Mouse (Mus musculus) cerebellum, adult 8-10 months (tissue): ENCODE results near the gene Atp7a.

ENCODE experiments used
- DNase-seq: peaks from one replicate; pipeline ENCODE4 v3.0.0; 2022

Gene Atp7a

DNA sequence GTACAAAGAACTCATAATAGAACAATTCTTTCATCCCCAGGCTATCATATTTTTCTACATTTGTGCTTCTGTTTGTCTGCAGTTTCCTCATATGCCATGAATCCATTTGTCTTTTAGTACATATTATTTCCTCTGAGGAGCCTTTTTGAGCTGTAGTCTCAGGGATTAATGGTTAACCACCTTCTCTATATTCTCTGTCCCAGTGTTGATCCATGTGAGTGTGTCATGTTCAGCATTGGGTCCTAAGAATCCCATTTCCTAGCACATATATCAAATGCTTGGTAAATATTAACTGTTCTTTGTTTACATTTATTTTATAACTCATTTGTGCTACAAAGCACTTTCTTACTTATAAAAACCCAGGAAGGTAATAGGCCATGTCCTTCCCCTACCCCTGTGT is 55.4 kb downstream of the Atp7a start:
- no peak for DNase-seq

DNA sequence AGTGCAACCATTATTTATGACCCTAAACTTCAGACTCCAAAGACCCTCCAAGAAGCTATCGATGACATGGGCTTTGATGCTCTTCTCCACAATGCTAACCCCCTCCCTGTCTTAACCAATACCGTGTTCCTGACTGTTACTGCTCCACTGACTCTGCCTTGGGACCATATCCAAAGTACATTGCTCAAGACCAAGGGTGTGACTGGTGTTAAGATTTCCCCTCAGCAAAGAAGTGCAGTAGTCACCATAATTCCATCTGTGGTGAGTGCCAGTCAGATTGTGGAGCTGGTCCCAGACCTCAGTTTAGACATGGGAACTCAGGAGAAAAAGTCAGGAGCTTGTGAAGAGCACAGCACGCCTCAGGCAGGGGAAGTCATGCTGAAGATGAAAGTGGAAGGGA is 58.1 kb downstream of the Atp7a start:
- no peak for DNase-seq

DNA sequence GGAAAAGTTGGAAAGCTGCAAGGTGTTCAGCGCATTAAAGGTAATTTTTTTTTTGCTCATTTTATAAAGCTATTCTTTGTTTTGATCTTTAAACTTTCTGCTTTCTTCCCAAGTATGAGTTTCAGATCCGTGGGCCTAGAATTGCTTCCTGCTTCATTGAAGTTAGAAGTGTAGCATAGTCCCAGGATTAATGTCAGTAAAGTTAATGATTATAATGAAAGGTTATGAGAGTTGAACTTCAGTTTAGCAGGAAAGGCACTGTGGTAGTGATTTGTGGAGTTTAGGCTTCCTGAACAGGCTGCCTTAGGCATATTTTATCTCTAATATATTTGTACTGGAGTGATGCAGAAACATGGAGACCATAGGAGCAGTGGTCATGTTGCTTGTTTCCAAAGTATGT is 58.5 kb downstream of the Atp7a start:
- DNase-seq, result no peak

DNA sequence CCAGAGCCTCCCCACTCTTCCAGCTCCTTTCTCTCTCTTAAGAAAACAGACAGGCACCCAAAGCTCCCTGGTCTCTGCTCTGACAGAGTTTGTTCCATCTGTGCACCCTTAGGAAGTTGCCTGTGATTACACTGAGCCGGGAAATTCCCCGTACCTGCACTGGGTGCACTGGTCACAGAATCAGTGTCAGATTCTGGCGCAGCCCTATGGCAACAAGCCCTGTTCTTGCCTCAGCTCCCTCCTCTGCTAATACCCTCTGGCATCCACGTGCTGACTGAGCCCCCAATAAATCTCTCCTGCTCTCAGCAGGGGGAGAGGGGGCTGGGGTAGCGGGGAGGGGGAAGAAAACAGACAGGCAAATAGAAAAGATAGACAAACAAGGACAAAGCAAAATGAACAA is 65.9 kb downstream of the Atp7a start:
- DNase-seq, result no peak

DNA sequence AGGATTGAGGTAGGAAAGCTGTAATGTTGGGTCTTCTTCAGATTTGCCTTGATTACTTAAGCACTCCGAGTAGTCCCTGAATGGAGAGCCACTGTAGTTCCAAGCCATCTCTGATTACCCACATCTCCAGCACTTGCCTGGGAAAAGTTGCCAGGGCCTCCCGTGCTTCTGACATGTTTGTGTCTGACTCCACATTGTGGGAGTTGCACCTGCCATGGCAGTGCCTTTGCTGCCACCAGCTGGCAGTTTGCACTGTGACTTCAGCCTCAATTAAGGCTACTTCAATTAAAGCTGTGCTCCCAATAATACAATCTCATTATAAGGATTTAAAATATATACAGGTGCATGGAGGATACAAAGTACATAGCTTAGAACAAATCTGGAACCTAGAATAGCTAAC is 78.4 kb downstream of the Atp7a start:
- DNase-seq, result peak; percentile 7

DNA sequence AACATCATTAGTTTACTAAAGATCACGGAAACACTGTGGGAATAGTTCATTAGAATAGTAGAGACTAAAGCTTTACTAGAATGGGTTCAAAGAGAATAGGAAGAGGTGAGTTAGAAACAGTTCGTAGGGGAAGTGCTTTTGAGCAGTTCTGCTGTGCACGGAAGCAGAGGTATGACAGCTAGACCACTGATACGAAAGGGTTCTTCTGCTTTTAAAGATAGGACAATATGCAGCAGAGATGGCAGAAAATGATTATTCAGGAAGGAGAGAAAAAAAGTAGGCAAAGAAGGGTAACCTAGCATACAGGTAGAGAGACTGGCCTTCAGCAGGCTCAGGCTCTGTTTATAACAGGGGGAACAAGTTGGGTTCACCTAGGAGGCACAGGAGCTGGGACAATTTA is 86.8 kb downstream of the Atp7a start:
- no peak for DNase-seq

DNA sequence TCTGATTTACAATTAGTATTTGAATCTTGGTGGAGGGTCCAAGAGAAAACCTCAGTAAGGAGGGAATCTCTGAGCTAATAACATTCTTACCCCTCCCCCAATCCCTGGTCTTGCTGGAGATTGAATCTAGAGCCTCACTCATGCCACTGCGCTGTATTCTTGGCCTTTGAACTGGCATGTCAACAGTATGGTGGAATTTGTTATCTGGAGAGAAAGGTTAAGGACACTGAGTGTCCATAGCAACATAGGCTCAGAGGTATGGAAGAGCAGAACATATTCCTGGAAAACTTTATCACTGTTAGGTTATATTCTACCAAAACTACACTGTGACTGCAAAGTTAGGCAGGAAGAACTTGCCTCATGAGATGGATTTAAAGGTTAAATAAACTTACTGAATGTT is 87.6 kb downstream of the Atp7a start:
- DNase-seq, result no peak

DNA sequence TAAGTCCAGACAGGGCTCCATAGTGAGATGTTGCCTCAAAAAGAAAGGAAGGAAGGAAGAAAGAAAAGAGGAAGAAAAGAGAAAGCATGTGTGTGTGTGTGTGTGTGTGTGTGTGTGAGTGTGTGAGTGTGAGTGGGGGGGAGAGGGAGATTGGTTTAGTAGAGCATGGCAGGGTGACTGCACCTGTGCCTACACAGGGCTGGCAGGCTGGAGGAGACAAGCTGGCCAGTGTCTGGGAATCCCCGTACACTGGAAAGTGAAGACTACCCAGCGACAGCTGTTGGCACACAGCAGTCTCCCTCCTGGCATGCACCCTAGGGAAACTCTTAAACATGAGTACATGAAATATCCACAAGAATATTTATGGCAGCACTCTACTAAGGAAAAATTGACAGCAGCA is 95.7 kb downstream of the Atp7a start:
- DNase-seq, result no peak

DNA sequence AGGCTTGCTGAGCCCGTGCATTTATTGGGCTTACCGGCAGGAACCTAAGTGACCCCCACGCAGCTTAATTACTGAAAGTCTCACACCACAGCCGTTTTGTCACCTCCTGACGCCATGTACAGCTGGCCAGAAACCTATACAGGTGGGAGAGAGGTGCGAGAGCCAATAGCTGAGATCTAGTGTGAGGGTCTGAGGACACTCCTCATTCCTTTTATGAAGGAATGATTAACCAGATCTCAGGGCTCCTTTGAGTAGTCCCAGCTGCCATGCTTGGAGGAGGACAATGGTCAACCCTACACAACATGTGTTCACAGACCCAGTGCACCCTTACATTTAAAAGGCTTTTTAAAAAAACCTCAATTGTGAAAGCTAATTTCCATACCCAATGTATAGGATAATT is 101.2 kb downstream of the Atp7a start:
- DNase-seq, result no peak

DNA sequence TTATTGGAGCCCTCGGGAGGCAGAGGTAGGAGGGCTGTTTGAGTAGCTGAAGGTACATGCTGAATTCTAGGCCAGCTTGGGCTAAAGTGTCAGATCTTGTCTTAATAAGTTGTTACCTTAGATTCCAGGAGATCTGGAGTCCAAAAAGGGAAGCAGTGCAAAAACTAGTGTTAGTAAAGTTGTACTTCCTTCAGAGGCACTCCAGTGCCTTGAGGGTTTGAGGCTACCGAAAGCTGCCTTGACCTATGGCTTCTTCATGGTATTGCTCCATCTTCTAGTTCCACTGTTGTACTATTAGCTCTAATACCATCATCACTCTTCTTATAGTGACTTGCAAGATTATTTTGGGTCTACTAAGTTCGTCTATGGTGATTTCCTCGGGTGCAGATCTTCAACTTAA is 102.8 kb downstream of the Atp7a start:
- no peak for DNase-seq

DNA sequence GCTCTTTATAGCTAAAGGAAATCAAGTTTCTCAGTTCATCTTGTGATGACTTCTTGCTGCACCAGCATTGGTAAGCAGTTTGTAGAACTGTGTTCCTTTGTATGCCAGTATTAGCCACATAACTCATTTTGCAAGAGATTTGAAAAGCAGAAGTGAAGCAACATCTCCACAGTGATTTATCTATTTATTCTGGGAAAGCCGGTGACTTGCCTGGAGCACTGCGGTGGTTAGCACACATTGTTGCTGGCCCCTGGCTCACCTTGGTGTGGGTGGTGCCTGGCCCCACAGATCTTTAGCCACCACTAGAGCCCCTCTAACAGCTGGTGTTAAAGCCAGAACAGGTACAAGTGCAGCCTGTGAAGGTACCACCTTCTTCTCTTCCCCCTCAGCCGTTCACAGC is 107.8 kb downstream of the Atp7a start:
- DNase-seq, result no peak

DNA sequence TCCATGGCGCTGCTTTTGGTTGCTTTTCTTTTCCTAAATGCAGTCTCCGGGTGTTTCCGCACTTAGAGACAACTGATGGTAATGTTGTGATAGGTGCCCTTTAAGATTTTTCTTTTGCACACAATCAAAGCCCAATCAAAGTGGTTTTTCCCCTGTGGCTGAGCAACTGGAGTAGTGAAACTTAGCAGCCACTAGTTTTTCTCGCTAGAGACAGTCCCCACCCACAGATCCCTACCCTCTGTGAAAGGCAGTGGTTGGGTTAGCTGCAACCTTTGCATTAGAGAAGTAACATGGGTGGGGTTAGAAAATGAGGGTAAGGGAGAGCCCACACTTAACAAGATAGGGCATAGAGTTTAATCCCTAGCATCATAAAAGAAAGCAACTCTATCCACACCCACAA is 108.4 kb downstream of the Atp7a start:
- DNase-seq, result no peak

DNA sequence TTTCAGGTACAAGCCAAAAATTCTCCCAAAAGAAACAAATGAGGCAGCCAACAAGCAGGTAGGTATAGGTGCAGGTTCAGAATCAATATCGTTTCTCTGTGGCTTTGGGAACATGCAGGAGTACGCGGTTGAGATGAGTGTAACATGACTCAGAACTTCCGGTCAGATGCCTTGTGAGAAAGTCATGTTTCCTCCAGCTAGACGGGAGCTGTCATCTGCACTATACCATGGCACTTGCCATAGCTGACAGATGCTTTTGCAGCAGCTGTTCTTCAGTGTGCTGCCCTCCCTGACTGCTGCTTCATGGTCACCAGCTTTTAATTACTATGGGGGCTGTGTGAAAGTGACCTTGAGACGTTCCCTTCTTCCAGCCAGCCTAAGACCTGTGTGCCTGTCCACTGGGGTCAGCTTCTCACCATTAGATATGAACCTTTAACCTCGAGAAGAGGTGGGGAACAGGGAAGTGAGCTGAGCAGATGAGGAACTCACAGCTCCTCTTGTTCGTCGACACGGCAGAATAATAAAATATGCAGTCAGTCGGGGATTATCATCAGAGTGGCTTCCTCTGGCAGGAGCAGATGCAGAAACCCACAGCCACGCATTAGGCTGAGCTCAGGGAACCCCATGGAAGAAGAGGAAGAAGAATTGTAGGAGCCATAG is 109.0 kb downstream of the Atp7a start:
- no peak for DNase-seq

DNA sequence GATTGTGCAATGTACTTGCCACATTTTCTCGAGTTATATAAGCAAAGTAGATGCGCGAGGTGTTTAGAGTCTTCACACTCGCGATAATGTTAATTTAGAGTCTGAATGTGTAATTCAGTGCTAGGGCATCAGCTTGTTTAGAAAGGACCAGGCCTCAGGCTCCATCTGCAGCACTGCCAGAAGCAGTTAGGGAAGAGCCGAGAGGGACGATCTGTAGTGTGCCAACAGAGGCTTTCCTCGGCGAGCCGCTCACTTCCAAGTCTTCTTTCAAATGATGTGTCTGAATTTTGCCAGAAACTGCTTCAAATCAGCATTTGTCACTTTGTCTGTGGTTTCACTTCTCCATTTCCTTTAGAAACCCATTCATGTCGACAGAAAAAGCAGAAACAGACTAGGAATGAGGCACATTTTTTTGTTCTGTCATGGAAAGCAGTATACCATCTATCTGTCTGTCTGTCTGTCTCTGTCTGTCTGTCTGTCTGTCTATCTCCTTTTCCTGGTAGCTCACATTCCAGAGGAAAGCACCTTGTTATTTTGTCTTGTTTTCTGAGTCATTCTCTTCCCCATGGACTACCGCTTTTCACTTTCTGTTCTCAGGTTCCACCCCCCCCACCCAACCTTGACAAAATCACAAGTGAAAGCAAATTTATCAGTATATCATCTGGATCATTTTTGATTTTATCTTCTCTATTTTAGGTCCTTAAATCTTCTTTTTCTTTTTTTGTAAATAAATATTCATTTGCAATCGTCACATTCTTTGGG is 112.4 kb downstream of the Atp7a start:
- DNase-seq, result no peak

DNA sequence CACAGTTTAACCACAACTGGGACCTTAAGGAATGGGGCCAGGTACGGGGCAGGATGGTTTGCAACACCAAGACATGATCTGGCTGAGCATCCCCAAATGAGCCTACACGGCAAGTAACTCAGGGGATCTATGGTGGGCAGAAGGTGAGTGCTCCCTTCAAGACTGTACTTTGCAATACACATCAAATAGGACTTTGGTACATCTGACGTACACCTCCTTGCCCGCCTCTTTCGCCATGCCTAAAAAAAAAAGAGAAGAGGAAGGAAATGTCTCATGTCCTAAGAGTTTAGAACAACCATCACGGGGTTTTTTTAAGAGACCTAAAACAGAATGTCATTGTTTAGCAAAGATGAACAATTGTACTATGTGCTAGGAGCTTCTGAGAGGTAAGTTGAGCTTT is 115.9 kb downstream of the Atp7a start, which contains the start of gene Tlr13:
Gene Tlr13, plus strand, starts transcription at position 269 of the 400 bp plus-strand sequence.
- DNase-seq, result no peak

DNA sequence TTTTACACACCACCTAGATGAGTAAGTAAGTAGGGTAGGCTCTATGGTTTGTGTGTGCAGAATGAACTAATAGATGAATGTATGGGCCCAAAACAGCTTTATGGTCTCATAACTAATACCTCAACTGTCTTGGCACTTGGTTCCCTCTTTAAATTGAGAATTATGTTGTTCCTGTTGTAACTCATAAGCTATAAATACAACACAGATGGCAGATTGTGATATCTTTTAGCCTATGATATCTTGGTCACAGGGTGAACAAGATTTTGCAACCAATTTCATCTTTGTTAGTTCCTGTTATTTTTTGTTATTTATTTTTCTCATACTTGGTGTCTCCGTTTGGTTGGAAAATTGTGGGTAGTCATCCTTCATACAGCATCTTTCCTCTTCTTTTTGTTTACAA is 121.1 kb downstream of the Atp7a start:
- no peak for DNase-seq

DNA sequence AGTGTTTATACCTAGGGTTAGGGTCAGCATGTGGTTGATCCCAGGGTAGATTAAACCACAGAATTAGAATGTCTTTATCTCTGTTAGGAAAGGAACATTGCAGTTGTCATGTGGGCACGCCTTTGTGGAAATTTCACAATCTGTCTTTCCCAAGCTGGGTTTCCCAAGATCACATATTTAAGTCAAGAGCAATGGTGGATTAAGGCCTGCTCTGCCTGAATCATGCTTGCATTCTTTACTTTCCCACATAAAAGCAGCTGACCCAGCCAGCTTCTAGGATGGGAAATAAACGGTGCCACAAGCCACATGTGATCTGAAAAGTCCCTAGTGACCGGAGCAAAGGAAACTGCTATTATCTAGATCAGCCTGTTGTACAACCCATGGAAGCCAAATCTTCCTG is 122.4 kb downstream of the Atp7a start:
- no peak for DNase-seq

DNA sequence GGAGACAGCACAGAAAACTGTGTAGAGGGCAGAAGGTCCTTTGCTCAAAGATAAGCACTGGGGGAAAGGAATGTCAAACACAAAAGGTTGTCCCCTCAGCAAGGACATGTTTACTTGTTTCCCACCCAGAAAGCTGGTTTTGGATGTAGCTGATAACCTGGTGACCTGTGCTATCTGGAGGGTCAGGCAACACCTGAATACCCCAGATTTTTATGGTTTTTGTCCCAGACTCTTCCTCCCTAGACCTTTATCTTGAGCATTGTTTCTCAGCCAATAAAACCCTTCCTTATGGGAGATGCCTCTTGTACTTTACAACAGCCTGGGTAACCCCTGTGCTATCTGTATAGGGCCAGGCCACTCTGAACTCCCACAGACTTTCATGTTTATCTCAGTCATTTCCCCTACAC is 127.1 kb downstream of the Atp7a start:
- no peak for DNase-seq

DNA sequence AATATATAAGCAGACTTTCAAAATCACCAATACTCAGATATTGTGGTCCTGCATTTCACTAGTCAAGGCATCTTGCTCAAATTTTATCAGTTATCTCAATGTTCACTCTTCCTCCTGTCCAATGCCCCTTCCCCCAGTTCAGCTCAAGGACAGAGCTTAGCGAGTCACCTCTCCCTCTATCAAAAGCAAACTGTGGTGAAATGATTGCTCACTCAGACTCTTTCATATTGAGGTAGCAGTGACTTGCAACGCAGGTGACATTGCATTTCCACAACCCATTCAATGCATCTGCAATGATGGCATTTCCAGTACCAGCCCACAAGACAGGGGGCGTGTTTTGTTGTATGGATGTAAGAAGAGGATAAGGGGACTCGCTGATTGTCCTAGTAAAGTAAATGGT is 128.8 kb downstream of the Atp7a start:
- DNase-seq, result no peak

DNA sequence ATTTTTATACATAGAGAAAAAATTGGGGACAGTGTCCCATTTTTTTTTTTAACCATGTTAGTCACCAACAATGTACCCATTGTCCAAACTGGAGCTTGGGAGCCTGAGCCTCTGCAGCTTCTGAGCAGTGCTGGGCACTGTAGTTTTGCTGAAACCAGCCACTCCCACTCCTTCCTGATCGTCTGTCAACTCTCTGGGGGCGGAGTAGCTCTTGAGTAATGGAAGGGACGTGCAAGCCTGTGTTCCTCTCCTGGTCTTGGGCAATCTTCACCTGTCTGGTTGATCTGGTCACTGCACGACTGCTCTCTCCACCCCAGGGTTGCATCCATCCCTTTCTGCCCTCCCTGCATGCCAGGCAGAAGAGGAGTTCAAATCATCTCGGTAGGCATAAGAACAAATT is 136.9 kb downstream of the Atp7a start:
- no peak for DNase-seq

DNA sequence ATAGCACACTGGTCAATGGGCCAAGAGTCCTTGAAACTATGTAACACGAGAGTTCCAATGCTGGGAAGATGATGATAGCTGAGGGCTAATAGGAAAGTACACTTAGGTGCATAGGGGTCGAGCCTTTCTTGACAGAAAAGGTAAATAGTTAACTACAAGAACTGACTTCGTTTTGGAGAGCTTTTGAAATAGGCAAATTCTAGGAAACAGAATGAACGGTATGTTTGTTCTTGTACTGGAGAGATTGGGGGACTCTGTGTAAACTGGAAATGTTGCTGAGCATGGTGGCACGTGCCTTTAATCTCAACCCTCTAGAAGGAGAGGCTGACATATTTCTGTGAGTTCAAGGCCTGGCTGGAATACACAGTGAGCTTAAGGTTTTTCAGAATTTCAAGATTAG is 137.5 kb downstream of the Atp7a start:
- no peak for DNase-seq

DNA sequence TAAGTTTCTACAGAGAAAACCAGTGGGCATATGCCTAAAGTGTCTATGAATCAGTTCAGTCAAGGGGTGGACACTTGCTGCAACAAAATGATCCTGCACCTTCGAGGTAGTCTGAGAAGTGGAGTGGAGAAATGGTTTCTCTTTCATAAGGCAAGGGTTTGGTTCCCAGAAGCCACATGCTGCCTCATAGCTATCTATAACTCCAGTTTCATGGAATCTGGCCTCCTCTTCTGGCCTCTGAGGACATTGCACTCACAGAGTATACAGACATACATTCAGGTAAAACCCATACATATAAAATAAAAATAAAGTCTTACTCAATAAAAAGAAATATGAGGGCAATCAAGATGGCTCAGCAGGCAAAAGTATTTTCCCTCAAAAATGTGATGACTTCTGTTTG is 138.0 kb downstream of the Atp7a start:
- no peak for DNase-seq

DNA sequence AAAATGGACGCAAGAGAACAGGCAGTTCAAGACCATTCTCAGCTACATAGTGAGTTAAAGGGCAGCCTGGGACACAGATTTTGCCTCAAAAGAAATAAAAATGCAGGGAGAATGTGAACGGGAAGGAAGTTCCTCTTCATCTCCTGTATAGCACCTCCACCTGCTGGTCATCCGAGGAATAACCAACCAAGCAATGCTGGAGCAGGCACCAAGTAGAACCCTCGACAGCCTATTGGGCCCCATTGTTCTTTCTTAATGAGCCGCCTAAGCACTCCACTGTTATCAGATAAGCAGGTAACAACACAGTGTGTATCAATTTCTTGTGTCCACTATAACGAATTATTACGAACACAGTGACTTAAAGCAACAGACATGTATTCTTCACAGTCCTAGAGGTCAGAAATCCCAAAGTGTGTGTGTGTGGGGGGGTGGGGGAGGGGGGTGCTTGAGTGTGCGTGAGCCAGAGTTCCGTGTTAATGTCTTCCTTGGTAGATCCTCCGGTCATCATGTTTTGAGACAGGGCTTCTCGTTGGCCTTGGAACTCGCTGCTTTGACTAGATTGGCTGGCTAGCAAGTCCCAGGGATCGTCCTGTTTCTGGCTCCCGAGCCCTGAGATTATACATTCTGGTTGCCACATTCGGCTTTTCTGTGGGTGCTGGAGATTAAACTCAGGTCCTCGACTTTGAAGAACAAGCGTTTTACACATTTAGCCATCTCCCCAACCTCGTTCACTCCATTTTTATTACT is 144.2 kb downstream of the Atp7a start:
- DNase-seq, result peak; percentile 58

DNA sequence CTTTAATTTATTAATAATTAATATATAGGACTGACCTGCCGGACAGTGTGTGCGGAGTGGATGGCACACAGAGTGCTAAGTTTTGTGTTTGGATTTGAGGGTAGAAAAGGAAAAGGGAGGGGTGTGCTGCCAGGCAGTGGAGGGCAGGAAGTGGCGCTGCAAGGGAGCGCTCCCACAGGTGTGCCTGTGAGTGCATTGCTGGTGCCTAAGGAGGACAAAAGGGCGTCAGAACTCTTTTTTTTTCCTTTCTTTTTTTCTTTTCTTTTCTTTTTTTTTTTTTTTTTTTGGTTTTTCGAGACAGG is 144.7 kb downstream of the Atp7a start:
- DNase-seq, result no peak
